Mouse (Mus musculus): ENCODE data around the gene Adi1. TPM values are rescaled to one million over a fixed set of nuclear protein-coding genes. Genes with fewer than 3 reads are reported as not detected.

The Adi1 gene
- polyA plus RNA-seq, 1 experiment from 2014 or later: 28.4 TPM

DNA sequence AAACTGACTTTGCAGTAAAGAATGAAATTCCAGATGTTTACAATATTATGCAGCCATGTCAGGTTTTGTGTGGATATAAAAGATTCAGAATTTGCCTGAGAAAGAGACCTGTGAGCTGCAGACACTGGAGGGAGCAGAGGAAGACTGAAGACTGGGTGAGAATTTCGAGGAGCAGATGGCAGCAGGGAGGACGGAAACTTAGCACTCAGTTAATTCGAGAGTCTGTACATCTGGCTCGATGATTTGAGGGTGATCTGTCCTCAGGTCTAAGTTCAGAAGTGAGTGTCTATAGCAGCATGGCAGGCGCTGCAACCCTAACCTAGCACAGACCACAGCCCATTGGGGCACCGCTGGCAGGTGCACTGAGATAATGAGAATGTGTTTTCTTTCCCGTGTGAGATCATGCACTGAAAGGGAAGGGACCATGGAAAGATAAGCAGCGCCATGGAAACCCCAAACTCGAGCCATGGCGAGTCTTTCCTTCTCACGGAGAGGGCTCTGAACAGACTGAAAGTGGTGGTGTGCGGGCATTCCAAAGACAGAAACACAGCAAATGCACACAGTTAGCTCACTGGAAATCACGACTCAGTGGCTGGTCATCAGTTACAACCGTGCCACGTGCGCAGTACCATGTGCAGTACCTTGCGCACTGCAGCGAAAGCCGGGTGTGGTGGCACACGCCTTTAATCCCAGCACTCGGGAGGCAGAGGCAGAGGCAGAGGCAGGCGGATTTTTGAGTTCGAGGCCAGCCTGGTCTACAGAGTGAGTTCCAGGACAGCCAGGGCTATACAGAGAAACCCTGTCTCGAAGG, 40.0 kb downstream of the Adi1 start:
- Histone ChIP-seq H3K36me3 (ENCODE audit: control insufficient read depth, insufficient read depth, low read length) (peaks cover 54% of the 10 kb centered on the region), H3K27me3 (ENCODE audit: control insufficient read depth, insufficient read depth, low read length) (no peaks in the 10 kb centered on the region), H3K9ac (replicated peaks; ENCODE audit: low read length) (no peak overlapping the region), H3K4me3 (replicated peaks; ENCODE audit: low read depth, low read length) (no peak overlapping the region), H3K4me2 (ENCODE audit: low read length) (no peak overlapping the region), H3K9me3 (ENCODE audit: control insufficient read depth, low read length) (no peaks in the 10 kb centered on the region), H3K27ac (replicated peaks; ENCODE audit: low read depth, low read length) (no peak overlapping the region), H3K4me1 (ENCODE audit: control insufficient read depth, insufficient read depth, low read length) (no peaks in the 10 kb centered on the region)
- 86% methylated on average over 24 of the region's 24 CpGs for WGBS
- ATAC-seq (ENCODE audit: low FRiP score, low TSS enrichment): no peak
- no peak for DNase-seq

DNA sequence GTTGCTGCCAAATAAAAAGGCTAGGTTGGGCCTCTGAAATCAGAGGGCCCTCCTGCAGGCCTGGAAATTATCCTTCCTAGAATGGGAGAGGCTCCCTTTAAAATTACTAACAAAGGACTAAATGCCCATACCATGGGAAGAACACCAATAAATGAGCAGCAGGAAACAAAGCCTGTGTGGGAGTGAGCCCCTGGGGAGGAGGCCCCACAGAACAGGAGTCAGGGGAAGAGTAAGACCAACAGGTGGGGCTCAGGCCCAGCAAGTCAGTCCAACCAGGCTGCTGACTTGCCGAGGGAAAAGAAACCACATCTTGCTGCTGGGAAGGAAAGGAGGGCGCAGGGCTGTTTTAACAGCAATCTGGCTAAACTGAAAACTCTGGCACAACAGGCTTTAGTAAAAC, 42.0 kb downstream of the Adi1 start:
- 78% methylated on average over 2 of the region's 2 CpGs for WGBS
- no peak for DNase-seq
- Histone ChIP-seq H3K27ac (replicated peaks; ENCODE audit: low read depth, low read length) (no peak overlapping the region), H3K9ac (replicated peaks; ENCODE audit: low read length) (no peak overlapping the region), H3K27me3 (ENCODE audit: control insufficient read depth, insufficient read depth, low read length) (no peaks in the 10 kb centered on the region), H3K9me3 (ENCODE audit: control insufficient read depth, low read length) (no peaks in the 10 kb centered on the region), H3K4me1 (ENCODE audit: control insufficient read depth, insufficient read depth, low read length) (no peaks in the 10 kb centered on the region), H3K4me3 (replicated peaks; ENCODE audit: low read depth, low read length) (no peak overlapping the region), H3K4me2 (ENCODE audit: low read length) (no peak overlapping the region), H3K36me3 (ENCODE audit: control insufficient read depth, insufficient read depth, low read length) (peaks cover 59% of the 10 kb centered on the region)
- ATAC-seq (ENCODE audit: low FRiP score, low TSS enrichment): no peak

DNA sequence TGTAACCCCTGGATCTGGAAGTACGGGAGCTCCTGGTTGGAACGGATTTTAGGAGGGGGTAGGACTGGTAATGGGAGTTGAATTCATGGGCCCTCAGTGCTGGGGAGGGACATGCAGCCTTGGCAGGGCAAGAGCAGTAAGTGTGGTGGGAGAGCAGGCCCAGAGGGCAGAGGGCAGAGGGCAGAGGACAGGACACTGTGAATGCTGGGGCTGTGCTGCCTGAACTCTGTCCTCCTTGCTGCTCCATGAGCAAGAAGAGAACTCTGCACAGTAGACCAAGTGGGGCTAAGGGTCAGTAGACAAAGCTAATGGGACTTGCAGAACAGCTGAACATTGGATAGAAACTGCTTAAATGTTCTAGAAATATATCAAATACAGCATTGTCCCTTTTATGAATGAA, 43.1 kb downstream of the Adi1 start:
- no peak overlapping the region for H3K27ac ChIP-seq (replicated peaks; ENCODE audit: low read depth, low read length)
- no peaks in the 10 kb centered on the region for H3K9me3 ChIP-seq (ENCODE audit: control insufficient read depth, low read length)
- H3K4me3 ChIP-seq (replicated peaks; ENCODE audit: low read depth, low read length): no peak overlapping the region
- no peaks in the 10 kb centered on the region for H3K27me3 ChIP-seq (ENCODE audit: control insufficient read depth, insufficient read depth, low read length)
- no peaks in the 10 kb centered on the region for H3K4me1 ChIP-seq (ENCODE audit: control insufficient read depth, insufficient read depth, low read length)
- DNase-seq: no peak
- H3K4me2 ChIP-seq (ENCODE audit: low read length): no peak overlapping the region
- ATAC-seq (ENCODE audit: low FRiP score, low TSS enrichment): no peak
- H3K36me3 ChIP-seq (ENCODE audit: control insufficient read depth, insufficient read depth, low read length): peaks cover 53% of the 10 kb centered on the region
- no peak overlapping the region for H3K9ac ChIP-seq (replicated peaks; ENCODE audit: low read length)
- WGBS: 97% methylated on average over 2 of the region's 2 CpGs

DNA sequence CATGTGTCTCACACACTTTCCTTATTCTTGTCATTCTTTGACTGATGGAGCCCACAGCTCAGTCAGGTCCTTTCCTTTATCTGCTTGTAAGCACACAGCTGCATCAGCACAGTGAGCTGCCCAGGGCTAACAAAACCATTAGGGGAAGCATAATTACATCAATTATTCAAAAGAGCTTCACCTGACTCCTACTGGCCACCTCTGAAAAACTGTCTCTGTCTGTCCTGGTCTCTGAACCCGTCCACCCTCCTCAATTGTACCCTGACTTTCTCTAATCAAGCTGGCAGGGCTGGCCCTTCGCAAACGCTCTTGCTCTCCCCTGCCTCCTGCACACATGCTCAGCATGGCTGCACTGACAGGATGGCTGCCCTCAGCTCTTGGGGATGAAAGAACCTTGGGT, 49.3 kb downstream of the Adi1 start:
- ATAC-seq (ENCODE audit: low FRiP score, low TSS enrichment) (no peak), DNase-seq (no peak)
- Histone ChIP-seq H3K9me3 (ENCODE audit: control insufficient read depth, low read length) (no peaks in the 10 kb centered on the region), H3K27me3 (ENCODE audit: control insufficient read depth, insufficient read depth, low read length) (no peaks in the 10 kb centered on the region), H3K9ac (replicated peaks; ENCODE audit: low read length) (no peak overlapping the region), H3K4me2 (ENCODE audit: low read length) (no peak overlapping the region), H3K36me3 (ENCODE audit: control insufficient read depth, insufficient read depth, low read length) (peaks cover 43% of the 10 kb centered on the region), H3K4me1 (ENCODE audit: control insufficient read depth, insufficient read depth, low read length) (no peaks in the 10 kb centered on the region), H3K27ac (replicated peaks; ENCODE audit: low read depth, low read length) (0 out of 2 replicates have a peak overlapping the region, but pooled peaks have one; percentile 20), H3K4me3 (replicated peaks; ENCODE audit: low read depth, low read length) (no peak overlapping the region)
- WGBS: 74% methylated on average over 3 of the region's 3 CpGs

DNA sequence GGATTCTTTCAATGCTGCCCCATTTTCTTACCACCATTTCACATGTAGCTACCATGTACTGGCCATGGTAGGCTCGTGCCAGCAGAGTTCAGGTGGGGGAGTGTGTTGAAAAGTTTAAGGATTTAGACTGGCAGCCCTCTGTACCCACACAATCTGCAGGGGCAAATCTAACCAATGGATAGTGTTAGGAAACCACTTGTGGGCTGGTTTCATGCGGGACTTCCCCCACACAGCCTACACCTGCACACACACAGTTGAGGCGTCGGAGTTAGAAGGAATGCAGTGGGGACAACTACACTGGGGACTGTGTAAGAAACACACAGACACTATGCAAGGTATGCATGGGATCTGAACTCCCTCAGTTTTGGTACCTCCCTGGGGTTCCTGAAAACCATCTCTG, 51.2 kb downstream of the Adi1 start:
- Histone ChIP-seq H3K27ac (replicated peaks; ENCODE audit: low read depth, low read length) (no peak overlapping the region), H3K4me1 (ENCODE audit: control insufficient read depth, insufficient read depth, low read length) (no peaks in the 10 kb centered on the region), H3K36me3 (ENCODE audit: control insufficient read depth, insufficient read depth, low read length) (peaks cover 37% of the 10 kb centered on the region), H3K9me3 (ENCODE audit: control insufficient read depth, low read length) (no peaks in the 10 kb centered on the region), H3K4me2 (ENCODE audit: low read length) (no peak overlapping the region), H3K9ac (replicated peaks; ENCODE audit: low read length) (no peak overlapping the region), H3K4me3 (replicated peaks; ENCODE audit: low read depth, low read length) (no peak overlapping the region), H3K27me3 (ENCODE audit: control insufficient read depth, insufficient read depth, low read length) (no peaks in the 10 kb centered on the region)
- DNase-seq (no peak), ATAC-seq (ENCODE audit: low FRiP score, low TSS enrichment) (no peak)
- WGBS: 90% methylated on average over 4 of the region's 4 CpGs

DNA sequence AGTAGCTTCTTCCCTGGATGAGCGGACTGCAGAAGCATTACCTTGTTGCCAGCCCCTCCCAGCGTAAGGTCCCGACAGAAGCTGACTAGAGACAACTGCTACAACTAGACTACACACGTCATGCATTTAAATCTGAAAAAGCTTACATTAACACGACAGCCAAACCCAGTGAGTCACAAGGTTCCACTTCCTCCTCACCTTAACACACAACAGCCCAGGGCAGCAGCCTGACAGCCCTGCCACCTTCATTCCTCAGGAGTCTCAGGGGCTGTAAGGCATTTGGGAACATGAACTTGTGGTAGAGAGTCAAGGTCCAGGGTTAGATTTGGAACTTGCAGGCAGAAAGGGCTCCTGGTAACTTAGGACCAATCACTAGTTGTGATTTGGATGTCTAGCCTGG, 52.0 kb downstream of the Adi1 start:
- Histone ChIP-seq H3K4me3 (replicated peaks; ENCODE audit: low read depth, low read length) (no peak overlapping the region), H3K9me3 (ENCODE audit: control insufficient read depth, low read length) (no peaks in the 10 kb centered on the region), H3K36me3 (ENCODE audit: control insufficient read depth, insufficient read depth, low read length) (peaks cover 37% of the 10 kb centered on the region), H3K4me2 (ENCODE audit: low read length) (no peak overlapping the region), H3K27me3 (ENCODE audit: control insufficient read depth, insufficient read depth, low read length) (no peaks in the 10 kb centered on the region), H3K4me1 (ENCODE audit: control insufficient read depth, insufficient read depth, low read length) (no peaks in the 10 kb centered on the region), H3K27ac (replicated peaks; ENCODE audit: low read depth, low read length) (no peak overlapping the region), H3K9ac (replicated peaks; ENCODE audit: low read length) (no peak overlapping the region)
- no peak for ATAC-seq (ENCODE audit: low FRiP score, low TSS enrichment)
- 90% methylated on average over 5 of the region's 5 CpGs for WGBS
- DNase-seq: no peak

Small RNA genes within 50 kb of the gene (microRNA-seq; reads per million reads assigned to microRNA genes)
- not detected for gene Mir6937

Other genes with a start within 250 kb of the Adi1 start
- gene Dcdc2c, start 122.8 kb upstream of the Adi1 start, polyA plus RNA-seq (2014; fragmentation: Nextera tagmentation; extraction: Ambion mirVana): not detected in 2 replicates
- not detected in 2 replicates for gene Allc, start 92.7 kb upstream of the Adi1 start, polyA plus RNA-seq (2014; fragmentation: Nextera tagmentation; extraction: Ambion mirVana)
- 0.72 and 0.93 TPM in 2 replicates for gene Colec11, start 51.9 kb upstream of the Adi1 start, polyA plus RNA-seq (2014; fragmentation: Nextera tagmentation; extraction: Ambion mirVana)
- gene Rps7, start 39.3 kb upstream of the Adi1 start, polyA plus RNA-seq (2014; fragmentation: Nextera tagmentation; extraction: Ambion mirVana): 653 and 682 TPM in 2 replicates
- gene Rnaseh1, start 25.6 kb upstream of the Adi1 start, polyA plus RNA-seq (2014; fragmentation: Nextera tagmentation; extraction: Ambion mirVana): 18.3 and 18.6 TPM in 2 replicates
- 43.3 and 49.8 TPM in 2 replicates for gene Trappc12, start 75.2 kb downstream of the Adi1 start, polyA plus RNA-seq (2014; fragmentation: Nextera tagmentation; extraction: Ambion mirVana)
- 77.0 and 80.4 TPM in 2 replicates for gene Eipr1, start 76.6 kb downstream of the Adi1 start, polyA plus RNA-seq (2014; fragmentation: Nextera tagmentation; extraction: Ambion mirVana)

All from midbrain, embryonic 14.5 days (tissue).